Mouse (Mus musculus) forebrain, embryonic 12.5 days (tissue): Measurements from ENCODE around the gene Homer2. TPM values are rescaled to one million over a fixed set of nuclear protein-coding genes. Genes with fewer than 3 reads are reported as not detected.

Source experiments
- ATAC-seq: fragments of 200-750 bp; cut with Nextera tagmentation; 2 replicates; pipeline ENCODE4 v1.8.0; 2017; ENCODE audit warnings: moderate TSS enrichment; ENCODE audit not compliant: low FRiP score
- H3K27ac ChIP-seq: fragments of 300-500 bp; sonication (generic); 2 replicates; pipeline ENCODE4 v1.5.1; 2016; ENCODE audit warnings: mild to moderate bottlenecking
- H3K27me3 ChIP-seq: fragments of 300-500 bp; sonication (generic); 2 replicates; pipeline ENCODE4 v1.6.1; 2016; ENCODE audit warnings: mild to moderate bottlenecking
- H3K36me3 ChIP-seq: fragments of 300-500 bp; sonication (generic); replicated peaks from 2 replicates; pipeline ENCODE4 v1.6.1; 2016; ENCODE audit warnings: mild to moderate bottlenecking
- H3K4me1 ChIP-seq: fragments of 300-500 bp; sonication (generic); 2 replicates; pipeline ENCODE4 v1.6.1; 2016
- H3K4me2 ChIP-seq: fragments of 300-500 bp; sonication (generic); 2 replicates; pipeline ENCODE4 v1.6.1; 2016; ENCODE audit warnings: mild to moderate bottlenecking, moderate library complexity
- H3K4me3 ChIP-seq: fragments of 300-500 bp; sonication (generic); replicated peaks from 2 replicates; pipeline ENCODE4 v1.5.1; 2016; ENCODE audit warnings: mild to moderate bottlenecking
- H3K9ac ChIP-seq: fragments of 300-500 bp; sonication (generic); 2 replicates; pipeline ENCODE4 v1.6.1; 2016; ENCODE audit warnings: mild to moderate bottlenecking
- H3K9me3 ChIP-seq: fragments of 300-500 bp; sonication (generic); 2 replicates; pipeline ENCODE4 v1.6.1; 2016
- WGBS: fragments of 180-500 bp; shearing (Covaris S2); methylation state at CpG from one replicate; pipeline ENCODE4 v1.1.7; 2016; 5-methylcytosine and 5-hydroxymethylcytosine counted together
- polyA plus RNA-seq: library from polyadenylated mRNA; unstranded; fragments of >200 nt; fragmentation: Nextera tagmentation; extraction: Ambion mirVana; gene quantifications from 2 replicates; pipeline ENCODE4 v1.2.1, GENCODE M21; 2016

Gene Homer2
- polyA plus RNA-seq, 1 experiment from 2014 or later = 33.3 TPM

DNA sequence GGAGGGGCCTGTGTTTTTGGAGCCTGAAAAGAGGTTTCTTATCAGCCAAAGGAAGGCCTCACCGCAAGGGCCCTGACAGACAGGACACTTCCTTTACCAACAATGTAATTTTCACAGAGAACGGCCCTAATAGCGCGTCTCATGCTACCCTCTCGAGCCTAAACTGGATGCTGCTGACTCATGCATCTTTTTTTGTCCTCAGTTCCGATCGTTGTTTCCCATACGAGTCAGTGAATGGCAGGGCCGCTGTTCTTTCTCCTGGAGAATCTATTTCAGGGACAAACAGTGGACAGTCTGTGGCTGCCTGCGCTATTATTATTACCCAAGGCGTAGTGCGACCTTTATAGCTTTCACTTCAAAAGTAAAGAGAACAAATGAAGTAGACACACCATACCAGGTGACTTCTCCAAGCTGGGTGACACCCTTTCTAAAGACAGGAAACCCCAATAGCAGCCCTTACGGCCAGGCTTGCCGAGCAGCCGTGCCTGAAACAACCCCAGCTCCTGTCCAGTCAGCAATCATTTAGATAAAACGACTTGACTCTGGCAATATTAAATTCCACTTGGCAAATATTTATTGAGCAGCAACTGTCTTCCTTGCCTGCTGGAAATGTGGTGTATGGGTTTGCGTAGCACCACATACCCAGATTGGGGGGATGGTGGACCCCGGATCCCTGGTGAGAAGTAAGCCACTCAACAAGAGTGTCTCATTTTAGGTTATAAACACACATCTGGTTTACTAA, 18.8 kb upstream of the Homer2 start:
- ATAC-seq = no peak
- no peaks in the 10 kb centered on the region for H3K9me3 ChIP-seq
- no peaks in the 10 kb centered on the region for H3K36me3 ChIP-seq
- no peak overlapping the region for H3K27ac ChIP-seq
- no peak overlapping the region for H3K4me3 ChIP-seq
- WGBS = 79% methylated on average over 18 of the region's 18 CpGs
- H3K9ac ChIP-seq = no peak overlapping the region
- no peak overlapping the region for H3K4me2 ChIP-seq
- H3K4me1 ChIP-seq = 0 out of 2 replicates have a peak, but pooled peaks cover under 1% of the 10 kb centered on the region
- H3K27me3 ChIP-seq = no peaks in the 10 kb centered on the region

GRCm38 (mm10) chr7:81723851-81724250, 16.5 kb upstream of the Homer2 start:
- H3K36me3 ChIP-seq = no peaks in the 10 kb centered on the region
- no peak overlapping the region for H3K9ac ChIP-seq
- H3K27ac ChIP-seq = no peak overlapping the region
- 92% methylated on average over 10 of the region's 10 CpGs for WGBS
- H3K27me3 ChIP-seq = no peaks in the 10 kb centered on the region
- H3K4me2 ChIP-seq = no peak overlapping the region
- no peak for ATAC-seq
- no peaks in the 10 kb centered on the region for H3K9me3 ChIP-seq
- H3K4me3 ChIP-seq = no peak overlapping the region
- 0 out of 2 replicates have a peak, but pooled peaks cover 3% of the 10 kb centered on the region for H3K4me1 ChIP-seq

DNA sequence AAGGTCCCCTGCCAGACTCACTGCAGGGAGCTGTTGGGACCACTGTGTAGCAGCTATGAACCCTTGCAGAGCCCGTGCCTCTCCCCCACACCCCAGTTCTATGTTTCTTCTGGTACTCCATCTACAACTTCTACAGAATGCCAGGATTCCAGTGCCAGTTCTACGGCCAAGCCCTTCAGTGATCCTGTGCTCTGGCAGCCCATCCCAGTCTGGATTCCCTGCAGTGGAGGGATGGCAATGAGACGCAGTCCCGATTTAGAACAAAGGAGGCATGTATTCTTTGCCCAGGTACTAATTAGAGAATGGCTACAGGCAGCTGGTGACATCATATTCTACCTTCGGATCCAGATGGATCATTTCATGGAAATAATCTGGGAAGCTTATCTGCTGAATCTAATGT, 13.9 kb upstream of the Homer2 start:
- no peak overlapping the region for H3K4me2 ChIP-seq
- no peak overlapping the region for H3K4me3 ChIP-seq
- WGBS = 64% methylated on average over 5 of the region's 5 CpGs
- 0 out of 2 replicates have a peak, but pooled peaks cover 3% of the 10 kb centered on the region for H3K4me1 ChIP-seq
- H3K9ac ChIP-seq = no peak overlapping the region
- H3K27me3 ChIP-seq = no peaks in the 10 kb centered on the region
- ATAC-seq = no peak
- no peaks in the 10 kb centered on the region for H3K9me3 ChIP-seq
- no peak overlapping the region for H3K27ac ChIP-seq
- H3K36me3 ChIP-seq = no peaks in the 10 kb centered on the region

DNA sequence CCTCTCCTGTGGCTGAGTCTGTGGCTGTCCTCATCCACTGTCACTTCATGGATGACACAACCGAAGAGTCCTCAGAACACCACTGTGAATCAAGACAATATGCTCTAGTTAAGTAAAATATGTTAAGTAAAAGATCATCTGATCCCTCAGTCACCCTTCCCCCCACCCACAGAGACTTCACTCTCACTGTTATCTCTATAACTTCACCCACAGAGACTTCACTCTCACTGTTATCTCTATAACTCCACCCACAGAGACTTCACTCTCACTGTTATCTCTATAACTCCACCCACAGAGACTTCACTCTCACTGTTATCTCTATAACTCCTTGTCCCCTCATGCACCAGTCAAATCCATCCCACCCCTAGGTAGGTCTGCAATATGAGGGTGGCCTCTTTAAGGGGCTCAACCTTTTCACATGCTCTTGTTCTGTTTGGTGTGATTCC, 11.9 kb upstream of the Homer2 start:
- ATAC-seq = no peak
- H3K27me3 ChIP-seq = no peaks in the 10 kb centered on the region
- H3K9ac ChIP-seq = no peak overlapping the region
- no peak overlapping the region for H3K27ac ChIP-seq
- H3K4me2 ChIP-seq = no peak overlapping the region
- 0 out of 2 replicates have a peak, but pooled peaks cover 3% of the 10 kb centered on the region for H3K4me1 ChIP-seq
- no peaks in the 10 kb centered on the region for H3K9me3 ChIP-seq
- H3K36me3 ChIP-seq = no peaks in the 10 kb centered on the region
- WGBS = 85% methylated on average over 1 of the region's 1 CpGs
- H3K4me3 ChIP-seq = no peak overlapping the region

GRCm38 (mm10) chr7:81718657-81719056, 11.3 kb upstream of the Homer2 start:
- Histone ChIP-seq H3K9me3 (no peaks in the 10 kb centered on the region), H3K4me1 (0 out of 2 replicates have a peak, but pooled peaks cover 3% of the 10 kb centered on the region), H3K4me2 (no peak overlapping the region), H3K9ac (no peak overlapping the region), H3K27me3 (no peaks in the 10 kb centered on the region), H3K27ac (no peak overlapping the region), H3K36me3 (no peaks in the 10 kb centered on the region), H3K4me3 (no peak overlapping the region)
- no peak for ATAC-seq
- WGBS = 85% methylated on average over 1 of the region's 1 CpGs

- no peak overlapping the region for H3K9ac ChIP-seq
- no peaks in the 10 kb centered on the region for H3K36me3 ChIP-seq
- no peak overlapping the region for H3K4me2 ChIP-seq
- peaks cover 9% of the 10 kb centered on the region for H3K4me1 ChIP-seq
- WGBS = 86% methylated on average over 4 of the region's 4 CpGs
- no peaks in the 10 kb centered on the region for H3K9me3 ChIP-seq
- no peak overlapping the region for H3K27ac ChIP-seq
- peaks cover 28% of the 10 kb centered on the region for H3K27me3 ChIP-seq
- no peak overlapping the region for H3K4me3 ChIP-seq
- ATAC-seq = no peak
These were observed 2.8 kb upstream of the Homer2 start for GRCm38 (mm10) chr7:81710166-81710565.

- Histone ChIP-seq H3K4me3 (no peak overlapping the region), H3K27ac (no peak overlapping the region), H3K9me3 (no peaks in the 10 kb centered on the region), H3K36me3 (no peaks in the 10 kb centered on the region), H3K4me1 (peaks cover 9% of the 10 kb centered on the region), H3K4me2 (no peak overlapping the region), H3K9ac (no peak overlapping the region), H3K27me3 (peaks cover 32% of the 10 kb centered on the region)
- ATAC-seq = no peak
These were observed 838 bp upstream of the Homer2 start for GRCm38 (mm10) chr7:81708165-81708564.

DNA sequence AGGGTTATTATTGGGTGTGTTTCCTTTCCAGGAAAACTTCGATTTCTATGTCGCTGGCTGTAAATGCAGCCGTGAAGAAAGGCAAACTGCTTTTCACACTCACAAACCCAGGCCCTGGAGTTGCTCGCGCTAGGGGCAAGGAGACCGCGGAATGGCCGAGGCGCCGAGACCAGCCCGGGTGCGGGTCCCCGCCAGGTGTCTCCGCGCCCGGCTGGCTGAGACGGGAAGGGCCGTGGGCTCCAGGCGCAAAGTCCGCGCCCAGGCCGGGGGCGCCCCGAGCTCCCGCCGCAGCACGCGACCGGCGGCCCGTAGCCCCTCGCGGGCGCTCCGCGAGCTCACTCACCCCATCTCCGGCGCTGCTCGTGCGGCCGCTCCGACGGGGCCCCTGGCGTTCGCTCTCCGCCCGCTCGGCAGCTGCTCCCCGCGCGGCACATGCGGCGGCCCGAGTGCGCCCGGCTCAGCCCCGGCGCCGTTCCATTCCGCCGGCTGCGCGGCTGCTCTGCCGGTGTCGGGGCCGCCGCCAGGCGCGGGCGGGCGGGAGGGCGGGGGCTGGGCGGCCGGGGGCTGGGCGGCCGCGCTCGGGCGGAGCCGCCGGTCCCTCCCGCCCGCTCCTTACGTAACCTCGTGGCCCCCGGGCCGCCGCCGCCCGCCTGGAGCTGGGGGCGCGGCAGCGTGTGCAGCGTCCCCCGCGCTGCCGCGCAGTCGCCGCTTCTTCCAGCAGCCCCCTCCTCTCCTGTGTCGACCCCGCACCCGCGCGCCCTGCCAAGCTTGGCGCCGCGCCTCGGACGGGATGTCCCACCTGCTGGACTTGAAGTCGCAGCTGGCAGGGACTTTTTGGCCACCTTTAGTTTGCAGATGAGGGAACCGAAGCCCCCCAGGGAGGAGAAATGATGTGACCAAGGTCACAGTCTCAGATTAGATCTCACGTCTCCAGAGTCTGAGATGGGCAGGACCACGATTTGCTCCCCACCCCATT, 623 bp downstream of the Homer2 start:
- H3K9me3 ChIP-seq = no peaks in the 10 kb centered on the region
- H3K36me3 ChIP-seq = no peaks in the 10 kb centered on the region
- peaks cover 9% of the 10 kb centered on the region for H3K4me1 ChIP-seq
- H3K4me3 ChIP-seq = peak overlapping the region; percentile 70
- H3K4me2 ChIP-seq = peak overlapping the region; percentile 89
- ATAC-seq = peak; percentile 89
- H3K9ac ChIP-seq = peak overlapping the region; percentile 78
- WGBS = under 1% methylated on average over 87 of the region's 114 CpGs
- peaks cover 32% of the 10 kb centered on the region for H3K27me3 ChIP-seq
- H3K27ac ChIP-seq = peak overlapping the region; percentile 73

- Histone ChIP-seq H3K27me3 (peaks cover 32% of the 10 kb centered on the region), H3K4me2 (peak overlapping the region; percentile 89), H3K9ac (peak overlapping the region; percentile 78), H3K36me3 (no peaks in the 10 kb centered on the region), H3K27ac (peak overlapping the region; percentile 73; the same call in 1 of the 2 replicates), H3K4me1 (peaks cover 9% of the 10 kb centered on the region), H3K9me3 (no peaks in the 10 kb centered on the region), H3K4me3 (peak overlapping the region; percentile 70)
- ATAC-seq = no peak
- WGBS = 33% methylated on average over 12 of the region's 12 CpGs
These were observed 1.3 kb downstream of the Homer2 start for GRCm38 (mm10) chr7:81706027-81706415.

GRCm38 (mm10) chr7:81698357-81698756, 9.0 kb downstream of the Homer2 start:
- H3K9me3 ChIP-seq = no peaks in the 10 kb centered on the region
- no peak overlapping the region for H3K9ac ChIP-seq
- no peaks in the 10 kb centered on the region; the same call in 1 of the 2 replicates for H3K27me3 ChIP-seq
- no peak for ATAC-seq
- H3K4me3 ChIP-seq = no peak overlapping the region
- H3K36me3 ChIP-seq = no peaks in the 10 kb centered on the region
- H3K4me1 ChIP-seq = peaks cover 2% of the 10 kb centered on the region; the same call in 1 of the 2 replicates
- WGBS = 91% methylated on average over 13 of the region's 13 CpGs
- H3K27ac ChIP-seq = no peak overlapping the region
- H3K4me2 ChIP-seq = no peak overlapping the region

DNA sequence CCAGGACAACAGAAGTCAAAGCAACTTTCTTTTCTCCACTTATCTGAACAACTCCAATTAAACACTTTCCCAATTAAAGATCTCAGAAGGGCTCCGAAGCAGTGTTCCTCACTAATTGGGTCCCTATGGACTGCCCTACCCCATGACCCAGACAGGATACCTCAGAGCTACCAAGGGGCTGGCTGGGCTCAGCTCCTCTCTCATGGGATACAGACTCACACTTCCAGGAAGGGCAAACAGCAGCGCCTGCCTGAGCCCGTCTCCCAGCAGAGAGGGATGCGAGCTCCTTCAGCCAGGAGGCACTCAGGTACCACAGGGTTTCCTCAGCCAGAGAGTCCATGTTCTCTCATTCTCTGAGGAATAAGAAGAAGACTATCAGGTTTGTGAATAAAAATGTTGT, 9.4 kb downstream of the Homer2 start:
- 71% methylated on average over 4 of the region's 4 CpGs for WGBS
- H3K27ac ChIP-seq = no peak overlapping the region

More for the DNA sequence above, 9.4 kb downstream of the Homer2 start:
- Histone ChIP-seq H3K4me1 (peaks cover 4% of the 10 kb centered on the region; the same call in 1 of the 2 replicates), H3K9ac (no peak overlapping the region), H3K4me3 (no peak overlapping the region), H3K36me3 (no peaks in the 10 kb centered on the region), H3K27me3 (no peaks in the 10 kb centered on the region), H3K4me2 (no peak overlapping the region), H3K9me3 (no peaks in the 10 kb centered on the region)
- no peak for ATAC-seq
